Mouse (Mus musculus) forebrain, embryonic 13.5 days (tissue): Measurements from ENCODE around the gene Zfp454. TPM values are rescaled to one million over a fixed set of nuclear protein-coding genes. Genes with fewer than 3 reads are reported as not detected.

Source experiments
- ATAC-seq: fragments of 200-750 bp; cut with Nextera tagmentation; 2 replicates; pipeline ENCODE4 v1.8.0; 2017
- H3K27ac ChIP-seq: fragments of 300-500 bp; sonication (generic); 2 replicates; pipeline ENCODE4 v1.5.1; 2015; ENCODE audit warnings: inconsistent platforms, mild to moderate bottlenecking, moderate library complexity
- H3K27me3 ChIP-seq: fragments of 300-500 bp; sonication (generic); 2 replicates; pipeline ENCODE4 v1.6.1; 2015; ENCODE audit warnings: mild to moderate bottlenecking, inconsistent platforms
- H3K36me3 ChIP-seq: fragments of 300-500 bp; sonication (generic); 2 replicates; pipeline ENCODE4 v1.6.1; 2015; ENCODE audit warnings: mild to moderate bottlenecking, inconsistent platforms; ENCODE audit not compliant: poor library complexity, severe bottlenecking
- H3K4me1 ChIP-seq: fragments of 300-500 bp; sonication (generic); 2 replicates; pipeline ENCODE4 v1.6.1; 2015; ENCODE audit warnings: inconsistent platforms
- H3K4me2 ChIP-seq: fragments of 300-500 bp; sonication (generic); 2 replicates; pipeline ENCODE4 v1.6.1; 2015; ENCODE audit warnings: inconsistent platforms, mild to moderate bottlenecking, moderate library complexity
- H3K4me3 ChIP-seq: fragments of 300-500 bp; sonication (generic); 2 replicates; pipeline ENCODE4 v1.5.1; 2015; ENCODE audit warnings: mild to moderate bottlenecking, inconsistent platforms
- H3K9ac ChIP-seq: fragments of 300-500 bp; sonication (generic); 2 replicates; pipeline ENCODE4 v1.6.1; 2015; ENCODE audit warnings: mild to moderate bottlenecking, inconsistent platforms
- H3K9me3 ChIP-seq: fragments of 300-500 bp; sonication (generic); replicated peaks from 2 replicates; pipeline ENCODE4 v1.6.1; 2016; ENCODE audit warnings: inconsistent platforms
- WGBS: fragments of 180-500 bp; shearing (Covaris S2); methylation state at CpG from one replicate; pipeline ENCODE4 v1.1.7; 2015; 5-methylcytosine and 5-hydroxymethylcytosine counted together
- polyA plus RNA-seq: library from polyadenylated mRNA; unstranded; fragments of >200 nt; fragmentation: Nextera tagmentation; extraction: Ambion mirVana; gene quantifications from 2 replicates; pipeline ENCODE4 v1.2.1, GENCODE M21; 2015

The Zfp454 gene
- polyA plus RNA-seq, 1 experiment from 2014 or later, result 16.7 TPM

DNA sequence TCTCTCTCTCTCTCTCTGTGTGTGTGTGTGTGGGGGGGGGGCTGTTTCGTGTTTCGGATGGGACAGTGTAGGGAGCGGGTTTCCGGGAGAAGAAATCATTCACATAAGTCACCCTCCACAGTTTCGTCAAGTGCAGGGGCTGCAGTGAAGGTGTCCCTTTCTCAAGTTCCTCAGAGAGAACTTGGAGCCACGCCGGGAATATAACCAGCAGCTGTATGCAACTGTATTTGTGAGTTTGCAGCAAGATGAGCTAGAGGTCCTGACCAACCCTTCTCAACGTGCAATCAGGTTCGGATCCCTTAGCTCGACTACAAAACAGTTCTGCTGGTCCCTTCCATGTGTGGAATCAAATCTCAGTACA is 538 bp downstream of the Zfp454 start:
- Histone ChIP-seq H3K9ac (peak overlapping the region; percentile 76), H3K4me3 (peak overlapping the region; percentile 51), H3K36me3 (peaks cover 37% of the 10 kb centered on the region), H3K4me1 (peaks cover 13% of the 10 kb centered on the region), H3K27me3 (no peaks in the 10 kb centered on the region), H3K9me3 (peaks cover 7% of the 10 kb centered on the region; the same call in 1 of the 2 replicates), H3K27ac (peak overlapping the region; percentile 80), H3K4me2 (peak overlapping the region; percentile 76)
- peak; percentile 36 for ATAC-seq
- 18% methylated on average over 10 of the region's 10 CpGs for WGBS

DNA sequence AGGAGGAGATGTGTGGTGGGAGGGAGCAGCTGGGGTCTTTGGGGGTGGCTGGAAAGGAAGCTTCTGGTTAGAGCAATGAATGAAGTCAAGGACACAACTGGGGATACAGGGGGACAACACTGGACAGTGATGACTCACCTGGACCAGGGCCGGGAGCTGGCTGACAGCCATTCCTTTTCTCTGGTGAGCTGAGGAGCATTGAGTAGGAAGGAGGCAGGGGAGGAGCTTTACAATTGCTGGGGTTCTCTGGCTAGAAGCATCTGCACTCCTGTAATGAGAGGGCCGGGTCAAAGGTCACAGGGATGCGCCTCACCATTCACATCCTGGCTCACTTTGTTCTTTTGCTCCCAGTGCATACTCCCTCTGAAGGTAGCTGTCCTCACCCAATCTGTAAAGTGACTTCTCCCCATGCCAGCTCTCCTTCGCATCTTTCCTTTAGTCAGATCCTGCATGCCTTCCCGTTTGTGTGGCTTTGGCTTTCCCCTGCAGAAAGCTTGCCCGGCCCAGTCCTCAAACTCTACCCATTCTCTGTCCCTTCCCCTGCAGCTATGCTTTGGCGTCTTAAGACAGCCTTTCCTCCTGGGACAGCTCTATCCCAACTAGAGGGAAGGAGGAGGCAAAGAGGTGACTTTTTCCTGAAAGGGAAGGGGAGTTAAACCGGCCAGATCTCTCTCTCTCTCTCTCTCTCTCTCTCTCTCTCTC is 1.1 kb downstream of the Zfp454 start:
- H3K27me3 ChIP-seq, result no peaks in the 10 kb centered on the region
- peak overlapping the region; percentile 76 for H3K4me2 ChIP-seq
- ATAC-seq, result 0 out of 2 replicates have a peak, but pooled peaks have one; percentile 2

DNA sequence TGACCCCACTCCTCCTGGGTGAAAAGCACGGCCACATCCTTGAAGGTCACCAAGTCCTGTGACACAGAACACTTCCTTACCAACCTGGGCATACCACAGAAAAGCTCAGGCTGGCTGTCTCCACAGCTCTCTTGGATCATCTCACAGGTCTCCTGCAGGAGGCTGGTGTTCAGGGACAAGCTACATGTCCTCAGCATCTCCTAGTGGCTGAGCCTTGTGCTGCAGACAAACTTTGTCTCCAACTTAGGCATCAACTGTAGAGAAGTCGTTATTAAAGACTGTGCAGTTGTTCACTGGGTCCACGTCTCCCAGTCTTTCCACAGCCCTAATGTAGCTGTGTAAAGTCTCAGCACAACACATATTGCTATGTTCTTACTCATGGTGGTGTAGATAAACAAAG is 3.7 kb downstream of the Zfp454 start:
- Histone ChIP-seq H3K27me3 (no peaks in the 10 kb centered on the region), H3K4me3 (no peak overlapping the region), H3K9me3 (no peaks in the 10 kb centered on the region), H3K4me1 (peaks cover 13% of the 10 kb centered on the region), H3K27ac (no peak overlapping the region), H3K36me3 (peaks cover 67% of the 10 kb centered on the region), H3K9ac (no peak overlapping the region), H3K4me2 (no peak overlapping the region)
- 87% methylated on average over 3 of the region's 3 CpGs for WGBS
- no peak for ATAC-seq

More for the DNA sequence above, 1.1 kb downstream of the Zfp454 start:
- H3K36me3 ChIP-seq, result peaks cover 43% of the 10 kb centered on the region
- peak overlapping the region; percentile 51 for H3K4me3 ChIP-seq
- H3K4me1 ChIP-seq, result peaks cover 13% of the 10 kb centered on the region
- peak overlapping the region; percentile 76 for H3K9ac ChIP-seq
- WGBS, result 44% methylated on average over 8 of the region's 8 CpGs
- no peak overlapping the region; the same call in 1 of the 2 replicates for H3K27ac ChIP-seq
- H3K9me3 ChIP-seq, result peaks cover 6% of the 10 kb centered on the region; the same call in 1 of the 2 replicates

DNA sequence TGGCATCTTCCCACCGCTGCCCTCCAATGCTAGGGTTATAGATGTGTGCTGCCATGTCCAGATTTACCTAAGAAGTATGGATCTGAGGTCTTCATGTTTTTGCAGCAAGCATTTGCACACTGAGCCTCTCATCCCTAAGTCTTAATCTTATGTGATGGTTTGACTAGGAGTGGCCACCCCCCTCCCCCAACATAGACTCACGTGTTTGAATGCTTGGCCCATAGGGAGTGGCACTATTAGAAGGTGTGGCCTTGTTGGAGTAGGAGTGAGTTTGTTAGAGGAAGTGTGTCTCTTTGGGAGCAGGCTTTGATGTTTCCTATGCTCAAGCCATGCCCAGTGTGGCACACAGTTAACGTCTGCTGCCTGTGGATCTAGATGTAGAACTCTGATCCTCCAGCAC is 8.8 kb downstream of the Zfp454 start:
- no peaks in the 10 kb centered on the region for H3K27me3 ChIP-seq
- peaks cover 96% of the 10 kb centered on the region for H3K36me3 ChIP-seq
- H3K9me3 ChIP-seq, result peaks cover 14% of the 10 kb centered on the region
- no peak for ATAC-seq
- no peaks in the 10 kb centered on the region for H3K4me1 ChIP-seq
- 97% methylated on average over 3 of the region's 3 CpGs for WGBS
- H3K4me2 ChIP-seq, result no peak overlapping the region
- H3K4me3 ChIP-seq, result no peak overlapping the region
- H3K9ac ChIP-seq, result no peak overlapping the region
- H3K27ac ChIP-seq, result no peak overlapping the region

DNA sequence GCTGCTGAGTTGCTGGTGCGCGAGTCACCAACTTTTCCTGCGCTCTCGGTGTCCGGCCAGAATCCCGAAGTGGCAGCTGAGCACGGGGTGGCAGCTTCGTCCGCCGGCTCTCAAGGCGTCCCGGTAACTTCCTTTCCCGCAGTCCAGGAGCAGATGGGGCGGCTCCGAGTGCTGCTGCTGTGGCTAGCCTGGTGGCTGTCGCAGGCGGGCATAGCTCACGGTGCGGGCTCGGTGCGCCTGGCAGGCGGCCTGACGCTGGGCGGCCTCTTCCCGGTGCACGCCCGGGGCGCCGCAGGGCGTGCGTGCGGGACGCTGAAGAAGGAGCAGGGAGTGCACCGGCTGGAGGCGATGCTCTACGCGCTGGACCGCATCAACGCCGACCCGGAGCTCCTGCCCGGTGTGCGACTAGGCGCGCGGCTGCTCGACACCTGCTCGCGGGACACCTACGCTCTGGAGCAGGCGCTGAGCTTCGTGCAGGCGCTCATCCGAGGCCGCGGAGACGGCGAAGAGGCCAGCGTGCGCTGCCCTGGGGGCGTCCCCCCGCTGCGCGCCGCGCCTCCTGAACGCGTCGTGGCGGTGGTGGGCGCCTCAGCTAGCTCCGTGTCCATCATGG is 36.4 kb downstream of the Zfp454 start:
- Histone ChIP-seq H3K4me2 (peak overlapping the region; percentile 88), H3K9me3 (no peaks in the 10 kb centered on the region), H3K4me1 (peaks cover 13% of the 10 kb centered on the region), H3K27ac (no peak overlapping the region), H3K9ac (peak overlapping the region; percentile 54), H3K36me3 (no peaks in the 10 kb centered on the region), H3K27me3 (peaks cover 64% of the 10 kb centered on the region), H3K4me3 (peak overlapping the region; percentile 47)
- under 1% methylated on average over 57 of the region's 72 CpGs for WGBS
- ATAC-seq, result no peak; the same call in 1 of the 2 replicates

DNA sequence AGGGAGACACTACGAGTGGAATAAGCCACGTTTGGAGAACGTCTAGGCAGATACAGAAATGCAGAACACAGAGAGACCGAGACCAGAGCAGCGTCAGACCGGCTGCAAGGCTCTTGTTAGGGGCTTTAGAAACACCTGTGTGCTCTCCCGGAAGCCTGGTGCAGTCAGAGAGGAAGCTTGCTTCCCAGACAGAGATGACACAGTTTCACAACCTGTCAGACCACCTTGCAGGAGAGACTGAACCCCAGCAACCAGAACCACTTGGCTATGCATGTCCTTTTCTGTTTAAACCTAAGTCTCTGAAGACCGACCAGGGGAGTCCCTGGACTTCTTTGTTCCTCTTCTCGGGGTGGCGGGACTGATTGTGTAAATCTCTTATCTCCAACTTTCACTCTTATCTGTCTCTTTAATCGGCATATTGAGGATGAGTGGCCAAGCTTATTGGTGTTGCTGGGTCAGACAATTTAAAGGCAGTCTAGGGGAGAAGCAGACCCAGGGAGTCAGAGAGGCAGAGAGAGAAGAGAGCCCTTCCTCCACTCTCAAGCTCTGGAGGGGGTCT is 37.2 kb downstream of the Zfp454 start, which contains the start of gene Grm6:
Gene Grm6 (plus strand): TSS at position 509 of the 559 bp plus-strand sequence.
- H3K9me3 ChIP-seq, result no peaks in the 10 kb centered on the region
- no peaks in the 10 kb centered on the region for H3K36me3 ChIP-seq
- no peak within 1 kb of the TSS for H3K27ac ChIP-seq
- peak within 1 kb of the TSS; percentile 47 for H3K4me3 ChIP-seq
- H3K9ac ChIP-seq, result peak within 1 kb of the TSS; percentile 54
- peak within 1 kb of the TSS; percentile 88 for H3K4me2 ChIP-seq
- 2% methylated on average over 11 of the region's 11 CpGs for WGBS
- peaks cover 13% of the 10 kb centered on the region for H3K4me1 ChIP-seq
- no peak for ATAC-seq
- peaks cover 64% of the 10 kb centered on the region for H3K27me3 ChIP-seq

DNA sequence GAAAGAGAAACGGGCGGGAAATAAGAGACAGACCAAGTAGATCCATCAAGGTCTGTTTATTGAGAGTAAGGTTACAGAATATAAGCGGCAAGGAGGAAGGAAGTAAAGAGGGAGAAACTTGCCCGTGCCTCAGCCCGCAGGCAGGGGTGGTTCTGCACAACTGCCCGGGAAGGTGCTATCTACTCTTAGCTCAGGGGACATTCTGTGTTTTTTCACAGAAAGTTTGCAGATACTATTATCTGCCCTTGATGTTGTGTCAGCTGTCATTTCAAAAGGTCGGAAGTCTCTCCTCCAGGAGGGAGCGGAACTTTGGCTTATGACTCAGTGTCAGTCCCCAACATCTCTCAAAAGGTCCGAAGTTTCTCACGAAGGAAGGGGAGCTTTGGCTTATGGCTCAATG is 38.1 kb downstream of the Zfp454 start:
- H3K27ac ChIP-seq, result no peak overlapping the region
- no peak overlapping the region for H3K4me3 ChIP-seq
- H3K4me1 ChIP-seq, result peaks cover 13% of the 10 kb centered on the region
- peaks cover 64% of the 10 kb centered on the region for H3K27me3 ChIP-seq
- no peak overlapping the region for H3K9ac ChIP-seq
- 9% methylated on average over 10 of the region's 10 CpGs for WGBS
- ATAC-seq, result no peak
- H3K4me2 ChIP-seq, result no peak overlapping the region
- H3K36me3 ChIP-seq, result no peaks in the 10 kb centered on the region
- no peaks in the 10 kb centered on the region for H3K9me3 ChIP-seq

DNA sequence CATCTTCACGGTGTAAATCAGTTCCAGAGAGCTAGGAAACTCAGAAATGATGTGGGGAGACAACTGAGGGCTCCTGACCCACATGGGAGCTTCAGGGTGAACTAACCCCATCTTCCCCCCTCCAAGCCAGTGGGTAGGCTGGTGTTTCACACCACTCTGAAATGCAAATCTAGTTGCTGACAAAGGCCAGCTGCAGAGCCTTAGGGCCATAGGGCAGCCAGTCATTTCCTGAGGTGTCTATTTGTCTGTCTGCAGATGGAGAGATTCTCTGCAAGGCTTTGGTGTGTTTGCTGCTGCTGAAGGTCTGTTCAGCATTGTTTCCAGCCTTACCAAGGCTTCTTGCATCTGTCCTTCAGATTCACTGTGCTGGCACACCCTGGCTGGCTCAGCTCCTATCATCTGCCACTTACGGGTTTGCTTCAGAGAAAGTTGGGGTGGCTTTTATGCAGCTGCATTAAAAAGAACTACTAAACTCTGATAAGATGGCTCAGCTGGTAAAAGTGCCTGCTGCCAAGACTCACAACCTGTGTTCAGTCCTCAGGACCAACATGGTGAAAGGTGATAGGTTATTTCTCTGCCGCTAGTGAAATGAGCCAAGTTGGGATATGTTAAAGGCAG is 38.8 kb downstream of the Zfp454 start:
- Histone ChIP-seq H3K27ac (no peak overlapping the region), H3K4me2 (no peak overlapping the region), H3K27me3 (peaks cover 64% of the 10 kb centered on the region), H3K4me1 (peaks cover 13% of the 10 kb centered on the region), H3K36me3 (no peaks in the 10 kb centered on the region), H3K9ac (no peak overlapping the region), H3K4me3 (no peak overlapping the region), H3K9me3 (no peaks in the 10 kb centered on the region)
- WGBS, result 48% methylated on average over 3 of the region's 3 CpGs
- no peak for ATAC-seq

DNA sequence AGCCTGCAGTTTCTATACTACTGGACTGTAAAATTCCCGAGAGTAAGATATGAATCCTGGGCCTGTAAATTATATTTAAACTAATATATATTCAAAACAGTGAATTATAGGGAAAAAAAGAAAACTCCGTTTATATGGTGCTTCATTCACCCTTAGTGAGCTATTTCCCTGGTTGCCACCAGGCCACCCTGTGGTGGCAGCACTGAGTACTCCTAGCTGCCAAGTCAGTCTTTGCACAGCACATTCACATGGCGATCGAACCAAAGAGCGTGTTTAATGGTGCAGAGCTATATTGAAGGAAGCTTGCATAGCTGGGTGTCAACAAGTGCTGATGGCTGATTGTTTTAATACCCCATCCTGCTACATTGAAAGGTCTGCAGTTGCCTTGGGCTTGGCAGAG is 40.4 kb downstream of the Zfp454 start:
- peaks cover 13% of the 10 kb centered on the region for H3K4me1 ChIP-seq
- H3K36me3 ChIP-seq, result no peaks in the 10 kb centered on the region
- H3K9me3 ChIP-seq, result no peaks in the 10 kb centered on the region
- no peak overlapping the region for H3K4me3 ChIP-seq
- WGBS, result 58% methylated on average over 5 of the region's 5 CpGs
- ATAC-seq, result no peak
- no peak overlapping the region for H3K4me2 ChIP-seq
- H3K27me3 ChIP-seq, result peaks cover 53% of the 10 kb centered on the region
- no peak overlapping the region for H3K27ac ChIP-seq
- no peak overlapping the region for H3K9ac ChIP-seq

DNA sequence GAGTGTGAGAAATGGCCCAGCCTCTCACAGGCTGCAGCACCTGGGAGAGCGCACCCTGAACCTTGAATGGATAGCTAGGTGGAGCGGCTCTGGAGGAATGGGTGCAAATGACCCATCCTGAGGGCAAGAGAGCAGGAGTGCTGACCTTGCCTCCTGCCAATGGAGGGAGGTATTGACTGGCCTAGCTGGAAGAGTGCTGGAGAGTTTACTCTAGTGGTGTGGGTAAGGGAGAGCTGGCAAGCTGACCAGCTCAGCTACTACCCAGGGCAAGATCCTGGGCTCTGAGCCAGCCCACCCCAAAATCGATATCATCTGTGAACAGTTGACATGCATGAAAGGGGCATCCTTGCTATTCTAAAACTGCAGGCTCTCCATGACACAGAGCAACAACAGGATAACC is 41.5 kb downstream of the Zfp454 start:
- no peak overlapping the region for H3K4me3 ChIP-seq
- peaks cover 6% of the 10 kb centered on the region for H3K4me1 ChIP-seq
- H3K4me2 ChIP-seq, result no peak overlapping the region
- peaks cover 42% of the 10 kb centered on the region for H3K27me3 ChIP-seq
- no peak overlapping the region for H3K9ac ChIP-seq
- no peaks in the 10 kb centered on the region for H3K36me3 ChIP-seq
- H3K27ac ChIP-seq, result no peak overlapping the region
- WGBS, result 95% methylated on average over 3 of the region's 3 CpGs
- no peaks in the 10 kb centered on the region for H3K9me3 ChIP-seq
- ATAC-seq, result no peak

DNA sequence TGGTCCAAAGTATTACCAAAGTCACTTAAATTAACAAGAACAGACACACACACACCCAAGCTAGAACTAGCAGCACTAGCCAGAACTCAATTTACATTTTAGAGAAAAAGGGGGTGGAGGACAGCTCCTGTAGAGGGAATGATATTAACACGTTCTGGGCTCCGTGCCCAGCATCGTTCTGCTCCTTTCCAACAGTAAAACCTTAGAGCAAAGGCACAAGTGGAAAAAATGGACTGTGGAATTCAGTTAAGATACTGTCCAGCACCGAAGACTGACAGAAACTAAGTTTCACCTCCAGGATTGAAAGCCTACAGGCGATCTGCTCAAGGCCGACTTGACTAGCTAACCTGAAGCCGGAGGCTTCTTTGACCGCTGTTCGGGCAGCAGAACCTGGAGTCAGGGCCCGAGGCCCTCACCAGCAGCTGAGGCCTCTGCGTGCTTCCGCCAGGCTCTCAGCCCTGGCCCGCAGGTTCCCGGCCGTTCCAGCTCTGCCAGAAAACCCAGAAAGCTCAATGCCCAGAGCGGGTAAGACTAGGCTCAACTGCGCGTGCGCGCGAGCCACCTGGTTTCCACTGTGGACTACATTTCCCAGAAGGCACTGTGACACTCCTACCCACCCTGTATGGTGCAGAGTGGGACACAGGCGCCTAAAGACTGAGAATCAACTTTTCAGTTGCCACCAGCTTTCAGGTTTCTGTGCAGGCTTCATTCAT is 46.3 kb downstream of the Zfp454 start, which contains the start of gene Zfp879:
Gene Zfp879 (minus strand): TSS at position 530 of the 713 bp plus-strand sequence.
- H3K36me3 ChIP-seq, result no peaks in the 10 kb centered on the region
- peak; percentile 100 for ATAC-seq
- H3K4me2 ChIP-seq, result peak within 1 kb of the TSS; percentile 63

More for the DNA sequence above, 46.3 kb downstream of the Zfp454 start, which contains the start of gene Zfp879:
- peak within 1 kb of the TSS; percentile 82 for H3K27ac ChIP-seq
- H3K27me3 ChIP-seq, result 0 out of 2 replicates have a peak, but pooled peaks cover 3% of the 10 kb centered on the region
- no peaks in the 10 kb centered on the region for H3K9me3 ChIP-seq
- H3K4me3 ChIP-seq, result peak within 1 kb of the TSS; percentile 43
- peak within 1 kb of the TSS; percentile 67 for H3K9ac ChIP-seq
- 21% methylated on average over 22 of the region's 22 CpGs for WGBS
- H3K4me1 ChIP-seq, result peaks cover 13% of the 10 kb centered on the region
